15 mouse cellular contexts compared by ENCODE assay signal in the genomic region with DNA sequence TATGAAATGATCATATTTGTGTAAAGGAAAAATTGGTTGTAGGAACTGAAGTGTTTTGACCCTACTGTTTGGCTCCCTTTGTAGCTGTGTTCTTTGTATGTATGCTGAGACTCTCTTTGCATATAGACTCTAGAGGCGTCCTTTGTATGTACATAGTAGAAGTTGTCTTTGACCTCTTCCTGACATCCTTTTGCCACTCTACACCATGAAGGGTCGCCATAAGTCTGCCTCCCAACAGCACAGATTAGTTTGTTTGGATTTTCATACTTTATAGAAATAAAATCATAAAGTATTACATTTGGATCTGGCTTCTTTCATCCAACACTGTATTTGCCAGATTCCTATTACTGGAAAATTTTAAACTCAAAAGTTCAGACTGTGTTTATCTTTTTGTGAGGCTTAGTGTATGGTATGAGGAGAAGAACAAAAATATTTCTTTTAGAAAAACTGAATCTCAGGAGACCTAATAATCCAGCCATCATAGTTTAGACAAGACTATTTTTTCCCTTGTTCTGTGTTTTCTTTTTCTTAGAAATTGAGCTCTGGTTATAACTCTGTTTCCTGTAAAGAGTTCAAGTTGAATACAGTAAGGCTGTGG.
"Had no signal": no experiment of that assay in that cellular context is flagged by ENCODE, and none has a peak within 500 bp of the region (broad histone marks: within the 10 kb centered on the region; RNA-seq: fewer than 3 reads in every experiment).

No protein-coding gene starts in this region.

- H3K27ac ChIP-seq: limb, embryonic 12.5 days; limb, embryonic 15.5 days; liver, embryonic 14.5 days had no signal

- H3K4me1 ChIP-seq: limb, embryonic 12.5 days; limb, embryonic 15.5 days had no signal

- H3K9ac ChIP-seq: limb, embryonic 12.5 days; limb, embryonic 15.5 days; liver, embryonic 14.5 days; liver, postnatal 0 days; lung, embryonic 14.5 days had no signal

- H3K36me3 ChIP-seq: limb, embryonic 12.5 days; limb, embryonic 15.5 days had no signal

- H3K4me2 ChIP-seq: limb, embryonic 12.5 days; limb, embryonic 15.5 days; liver, embryonic 11.5 days; lung, embryonic 14.5 days; midbrain, embryonic 11.5 days had no signal

- H3K4me3 ChIP-seq: limb, embryonic 12.5 days; limb, embryonic 15.5 days had no signal

- DNase-seq: kidney, adult 2 months; kidney, postnatal 36 days; left cerebral cortex, postnatal 4 days; liver, postnatal 0 days; lung, embryonic 14.5 days; lung, postnatal 10 days; lung, postnatal 4 days; midbrain, embryonic 14.5 days; right cerebral cortex, postnatal 4 days; thymus, postnatal 36 days had no signal

- H3K9me3 ChIP-seq: limb, embryonic 12.5 days; limb, embryonic 15.5 days had no signal

- ATAC-seq: liver, postnatal 0 days had no signal
